Mouse (Mus musculus): ENCODE data around the gene Tcte1.

The Tcte1 gene

DNA sequence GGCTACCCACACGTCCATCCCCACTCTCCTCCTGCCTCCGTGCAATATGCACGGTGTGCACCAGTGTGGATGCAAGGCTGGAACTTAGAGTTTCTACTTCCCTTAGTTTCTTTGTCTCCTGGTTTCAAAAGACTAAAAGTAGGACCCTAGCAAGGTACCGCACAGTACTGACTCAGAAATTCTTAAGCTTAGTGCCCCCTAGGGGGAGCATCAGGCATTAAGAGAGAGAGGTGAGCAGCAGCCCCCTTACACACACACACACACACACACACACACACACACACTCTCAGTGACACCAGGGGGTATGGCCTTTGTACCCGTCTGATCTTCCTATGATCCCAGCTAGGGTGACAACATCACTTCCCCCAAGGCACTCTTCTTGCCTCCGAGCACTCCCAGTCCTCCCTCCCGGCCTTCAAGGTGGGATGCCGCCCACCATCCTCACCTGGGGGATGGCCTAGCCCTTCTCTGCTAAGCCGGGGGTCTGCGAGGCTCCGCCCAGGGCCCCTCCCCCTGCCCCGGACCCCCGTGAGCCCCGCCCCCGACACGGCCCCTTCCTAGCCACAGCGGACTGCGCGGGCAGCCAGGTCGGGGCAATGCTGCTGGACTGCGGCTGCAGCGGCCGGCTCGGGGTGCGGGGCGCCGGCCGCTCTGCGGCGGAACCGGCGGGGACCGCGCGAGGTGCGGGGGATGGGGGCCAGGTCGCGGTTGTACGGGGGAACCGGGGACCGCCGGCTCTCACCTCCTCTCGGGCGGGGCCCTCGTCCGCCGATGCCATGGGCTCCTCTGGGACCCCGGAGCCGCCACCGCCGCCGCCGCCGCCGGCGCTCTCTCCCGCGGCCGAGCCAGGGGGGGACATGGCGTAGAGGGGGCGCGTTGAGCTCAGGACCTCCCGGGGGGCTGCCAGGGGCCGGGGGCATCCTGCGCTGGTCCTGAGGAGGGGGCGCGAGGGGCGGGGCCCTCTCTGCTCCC lies 25.6 kb downstream of the Tcte1 start:
- no peak for DNase-seq

DNA sequence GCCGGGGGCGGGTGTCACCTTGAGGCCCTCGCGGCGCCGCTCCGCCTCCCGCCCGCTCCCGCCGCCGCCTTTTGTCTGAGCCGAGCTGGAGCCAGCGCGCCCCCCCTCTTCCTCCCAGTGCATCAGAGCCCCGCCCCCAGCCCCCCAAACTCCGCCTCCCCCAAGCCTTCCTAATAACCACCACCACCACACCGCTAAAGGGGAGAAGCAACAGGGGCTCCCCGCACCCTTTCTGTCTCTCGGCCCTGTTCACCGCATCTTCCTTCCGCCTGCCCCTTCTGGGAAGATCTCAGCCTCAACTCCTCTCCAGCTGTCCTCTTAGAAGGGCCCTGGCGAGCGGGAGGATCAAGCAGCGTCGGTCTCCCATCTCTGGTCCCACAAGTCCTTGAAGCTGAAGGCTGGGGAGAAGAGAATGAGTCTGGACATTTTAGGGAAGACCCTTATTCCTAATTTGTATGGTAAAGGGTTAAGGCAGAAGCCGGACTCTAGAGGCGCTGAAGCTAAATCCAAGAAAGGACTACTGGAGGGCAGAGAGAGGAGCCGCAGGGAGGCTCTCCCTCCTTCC lies 26.5 kb downstream of the Tcte1 start, which contains the start of gene Tmem151b:
Gene Tmem151b, minus strand, starts transcription at position 61 of the 565 bp plus-strand sequence.
- peak in 1 of 2 experiments; percentile 28 for DNase-seq

DNA sequence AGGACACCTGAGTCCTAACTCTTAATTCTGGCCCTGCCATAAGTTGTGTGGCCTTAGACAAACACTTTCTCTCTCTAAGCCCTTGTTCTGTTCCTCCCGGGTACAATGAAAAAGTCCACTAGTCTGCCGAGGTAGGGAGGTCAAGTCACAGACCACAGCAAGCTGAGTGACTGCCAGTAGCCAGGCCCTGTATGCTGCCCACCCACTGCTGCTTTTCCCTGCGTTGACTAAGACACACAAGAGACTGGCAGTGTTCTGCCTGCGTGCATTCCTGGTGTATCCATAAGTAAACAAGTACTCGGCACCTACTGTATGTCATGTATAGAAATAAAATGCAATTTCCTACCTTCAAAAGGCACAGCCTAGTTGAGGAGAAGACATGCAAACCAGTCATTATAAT lies 27.0 kb downstream of the Tcte1 start:
- DNase-seq = no peak

DNA sequence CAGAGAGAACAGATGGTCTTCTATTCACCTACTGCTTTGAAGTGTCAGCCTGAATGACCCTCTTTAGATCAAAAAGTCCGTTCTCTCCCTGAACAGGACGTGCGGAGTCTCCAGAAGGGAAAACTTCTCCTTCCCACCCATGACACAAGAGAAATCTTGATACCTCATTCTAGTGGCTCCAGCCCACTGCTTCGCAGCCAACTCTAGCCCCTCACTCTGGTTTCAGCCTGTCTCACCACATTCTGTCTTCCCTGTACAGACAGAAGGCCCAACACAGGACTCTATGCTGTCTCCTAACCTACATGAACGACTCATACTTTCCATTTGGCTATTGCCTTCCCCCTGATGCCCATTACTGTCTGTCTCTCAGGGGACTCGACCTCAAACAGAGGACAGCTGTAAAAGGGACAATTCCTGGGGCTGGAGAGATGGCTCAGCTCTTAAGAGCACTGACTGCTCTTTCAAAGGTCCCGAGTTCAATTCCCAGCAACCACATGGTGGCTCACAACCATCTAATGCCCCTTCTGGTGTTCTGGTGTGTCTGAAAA lies 28.1 kb downstream of the Tcte1 start:
- DNase-seq = no peak

DNA sequence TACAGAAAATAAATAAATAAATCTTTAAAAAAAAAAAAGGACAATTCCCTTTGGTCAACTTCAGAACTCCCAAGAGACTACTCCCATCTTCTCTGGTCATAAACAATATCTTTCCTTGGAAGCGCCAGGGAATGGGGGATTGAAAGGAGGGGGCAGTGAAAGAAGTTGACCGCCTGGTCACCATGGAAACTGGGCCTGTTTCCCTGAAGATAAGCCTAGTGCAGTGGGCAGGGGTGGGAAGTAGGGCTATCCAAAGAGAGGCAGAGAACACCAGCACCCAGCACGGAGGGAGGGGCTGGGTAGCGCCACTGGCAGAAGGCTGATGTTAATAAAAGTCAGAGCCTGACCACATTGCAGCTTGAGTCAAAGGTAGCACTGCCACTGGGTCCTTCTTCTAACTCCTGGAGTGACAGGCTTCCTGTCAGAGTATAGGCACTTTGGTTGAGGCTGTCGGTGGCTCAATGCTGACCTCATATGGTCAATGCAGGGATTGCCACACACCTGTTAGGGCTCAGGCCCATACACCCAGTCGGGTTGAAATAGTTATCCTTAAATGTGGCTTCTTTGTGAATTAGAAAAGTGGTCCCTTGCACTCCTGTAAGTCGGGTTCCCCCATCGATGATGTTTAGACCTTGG lies 28.7 kb downstream of the Tcte1 start:
- peak; percentile 71 to 85 for DNase-seq

DNA sequence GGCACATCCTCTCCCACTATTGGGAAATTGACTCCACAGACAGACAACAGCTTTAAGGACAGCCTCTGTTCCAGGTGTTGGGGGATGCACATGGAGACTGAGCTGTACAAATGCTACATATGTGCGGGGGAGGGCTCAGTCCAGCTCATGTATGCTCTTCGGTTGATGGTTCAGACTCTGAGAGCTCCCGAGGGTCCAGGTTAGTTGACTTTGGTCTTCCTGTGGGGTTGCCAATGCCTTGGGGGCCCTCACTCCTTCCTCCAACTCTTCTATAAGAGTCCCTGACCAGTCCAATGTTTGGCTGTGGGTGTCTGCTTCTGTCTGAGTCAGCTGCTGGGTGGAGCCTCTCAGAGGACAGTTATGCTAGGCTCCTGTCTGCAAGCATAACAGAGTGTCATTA lies 29.8 kb downstream of the Tcte1 start:
- DNase-seq = no peak

DNA sequence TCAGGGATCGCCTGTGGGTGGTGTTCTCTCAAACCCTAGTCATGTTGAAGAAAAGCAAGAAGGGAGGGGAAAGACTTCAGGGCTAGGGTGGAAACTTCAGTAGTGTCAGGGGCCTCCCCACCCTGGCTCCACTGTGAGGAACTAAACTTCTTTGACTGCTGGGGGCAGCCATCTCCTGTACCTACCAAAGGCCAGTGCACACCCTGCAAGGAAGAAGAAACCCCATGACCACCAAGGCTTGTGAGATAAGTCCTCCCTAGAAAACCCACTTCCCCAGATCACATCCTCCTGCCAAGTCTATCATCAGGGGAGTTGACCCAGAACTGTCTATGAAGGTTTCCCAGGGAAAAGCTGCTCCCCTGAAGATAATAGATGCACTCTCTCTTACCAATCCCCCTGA lies 31.2 kb downstream of the Tcte1 start:
- no peak for DNase-seq

DNA sequence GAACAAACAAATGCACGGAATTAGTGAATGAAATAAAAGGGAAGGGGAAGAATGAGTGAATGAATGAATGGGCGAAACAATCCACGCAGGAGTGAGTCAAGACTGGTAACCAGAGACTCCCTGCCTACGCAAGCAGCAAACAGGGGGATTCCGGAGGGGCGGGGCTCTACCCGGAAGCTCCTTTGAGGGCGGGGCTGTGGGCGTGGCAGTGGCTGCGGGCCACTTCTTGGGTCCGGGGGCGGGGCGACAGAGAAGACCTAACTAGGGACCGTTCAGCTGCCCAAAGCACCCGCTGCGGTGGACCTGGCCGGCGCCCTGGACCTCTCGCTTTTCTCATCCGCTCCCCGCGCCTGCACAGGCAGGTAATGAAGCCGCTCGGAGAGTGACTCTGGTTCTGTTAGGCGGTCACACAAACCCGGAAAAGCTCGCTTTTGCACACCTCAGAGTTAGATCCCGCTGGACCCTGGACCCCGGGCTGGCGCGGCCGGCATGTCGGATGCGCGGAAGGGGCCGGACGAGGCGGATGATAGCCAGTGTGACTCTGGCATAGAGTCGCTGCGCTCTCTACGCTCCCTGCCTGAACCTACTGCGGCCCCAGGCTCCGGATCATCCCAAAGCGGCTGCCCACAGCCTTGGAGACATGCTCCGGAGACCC lies 32.3 kb downstream of the Tcte1 start, which contains the start of gene Nfkbie:
Gene Nfkbie, plus strand, starts transcription at position 252 of the 655 bp plus-strand sequence.
- DNase-seq = peak; percentile 97 to 99

DNA sequence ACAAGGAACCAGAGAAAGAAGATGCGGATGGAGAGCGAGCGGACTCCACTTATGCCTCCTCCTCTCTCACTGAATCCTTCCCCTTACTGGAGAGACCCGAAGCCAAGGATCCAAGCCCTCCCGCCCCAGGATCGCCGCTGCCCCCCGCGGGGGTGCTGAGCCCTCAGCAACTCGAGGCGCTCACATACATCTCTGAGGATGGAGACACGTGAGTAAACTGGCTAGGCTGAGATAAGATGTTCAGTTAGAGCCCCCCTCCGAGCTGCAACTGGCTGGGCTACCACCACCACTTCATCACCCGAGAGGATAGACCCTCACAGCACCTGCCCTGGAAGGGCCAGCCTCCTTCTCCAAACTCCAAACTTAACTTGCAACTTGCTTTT lies 32.9 kb downstream of the Tcte1 start:
- DNase-seq = no peak

DNA sequence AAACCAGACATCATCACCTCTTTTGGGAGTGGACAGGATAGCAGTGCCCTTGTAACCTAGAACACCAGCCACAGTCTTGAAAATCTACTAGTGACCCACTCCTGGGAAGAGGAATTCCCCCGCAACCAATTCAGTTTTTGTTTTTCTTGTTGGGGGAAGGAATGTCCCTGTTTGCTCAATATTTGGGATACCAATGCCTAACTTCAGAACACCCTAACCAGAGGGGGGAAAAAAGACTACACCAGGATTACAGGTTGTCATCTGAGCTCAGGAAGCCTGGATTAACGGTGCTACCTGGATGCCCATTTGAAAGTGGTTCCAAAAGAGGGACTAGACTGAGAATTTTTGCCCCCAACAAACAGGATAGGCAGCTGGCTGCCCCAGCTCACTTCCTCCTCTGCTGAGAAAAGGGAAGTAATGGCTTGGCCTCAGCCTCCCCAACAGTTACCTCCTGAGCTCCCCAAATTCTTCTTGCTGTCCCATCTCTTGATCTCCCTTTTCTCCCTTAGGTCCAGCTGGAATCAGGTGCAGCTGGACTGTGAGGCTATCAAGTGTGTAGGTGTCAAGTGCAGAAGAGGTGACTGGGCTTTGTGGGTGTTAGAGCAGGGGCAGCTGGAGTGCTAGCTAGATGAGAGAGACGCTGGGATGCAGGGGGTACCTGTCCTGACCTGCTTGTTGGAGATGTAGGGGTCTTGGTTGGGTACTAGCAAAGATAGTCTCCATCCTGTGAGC lies 33.4 kb downstream of the Tcte1 start:
- DNase-seq = no peak

DNA sequence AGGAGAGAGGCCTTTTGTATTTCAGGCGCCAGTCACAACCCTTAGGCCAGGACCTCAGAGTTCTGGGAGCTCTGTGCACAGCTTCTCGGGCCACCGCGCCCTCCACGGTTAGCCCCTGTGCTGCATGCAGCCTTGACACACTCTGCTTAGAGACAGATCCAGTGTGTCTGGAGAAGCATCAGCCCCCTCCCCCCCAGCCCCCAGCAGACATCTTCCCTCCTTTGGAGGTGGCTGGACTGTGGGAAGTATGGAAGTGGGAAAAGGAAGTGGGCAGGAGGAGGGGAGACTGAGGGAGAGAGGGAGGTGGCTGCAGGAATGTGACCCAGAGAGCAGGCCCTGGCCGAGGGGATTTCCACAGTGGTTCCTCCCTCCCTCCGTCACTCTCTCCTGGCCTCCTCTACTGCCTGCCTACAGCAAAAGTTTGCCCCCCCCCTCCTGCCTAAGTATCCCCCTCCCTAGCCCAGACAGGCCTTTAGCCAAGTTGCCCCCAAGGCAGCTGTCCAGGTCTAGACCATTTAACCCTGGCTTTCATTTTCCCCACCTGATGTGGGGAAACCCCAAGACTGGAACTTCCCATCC lies 34.1 kb downstream of the Tcte1 start:
- DNase-seq = no peak

DNA sequence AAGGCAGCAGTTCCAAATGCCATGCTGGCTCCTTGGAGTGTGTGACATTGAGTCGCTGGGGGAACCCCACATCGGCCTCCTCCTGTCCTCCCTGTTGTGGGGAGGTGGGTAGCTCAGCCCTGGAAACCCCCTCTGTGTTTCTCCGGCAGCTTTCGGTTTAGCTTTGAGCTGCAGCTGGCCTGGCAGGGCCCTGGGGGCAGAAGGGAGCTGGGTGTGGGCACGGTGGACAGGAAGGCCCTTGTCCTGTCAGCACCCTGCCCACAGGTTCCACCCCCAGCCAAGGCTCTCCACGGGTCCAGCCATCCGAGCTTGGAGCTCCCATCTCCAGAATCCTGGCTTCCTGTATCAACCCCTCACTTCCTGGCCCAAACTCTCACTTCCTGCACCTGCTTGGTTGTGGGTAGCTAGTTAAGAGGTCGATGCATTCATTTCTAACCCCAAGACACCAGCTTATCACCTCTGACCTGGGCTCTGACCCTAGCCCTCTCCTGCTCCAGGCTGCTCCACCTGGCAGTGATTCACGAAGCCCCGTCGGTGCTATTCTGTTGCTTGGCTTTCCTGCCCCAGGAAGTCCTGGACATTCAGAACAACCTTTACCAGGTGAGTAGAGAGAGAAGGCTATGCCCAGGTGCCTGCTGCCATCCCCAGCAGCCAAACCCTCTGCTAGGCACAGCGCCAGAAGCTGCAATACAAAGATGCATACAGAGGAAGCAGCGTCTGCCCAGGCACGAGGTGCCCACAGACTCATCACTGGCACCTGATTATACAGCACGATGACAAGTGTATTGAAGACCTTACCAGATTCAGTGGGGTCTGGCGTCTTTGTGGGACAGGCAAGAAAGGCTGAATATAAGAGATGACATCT lies 35.0 kb downstream of the Tcte1 start:
- no peak for DNase-seq

DNA sequence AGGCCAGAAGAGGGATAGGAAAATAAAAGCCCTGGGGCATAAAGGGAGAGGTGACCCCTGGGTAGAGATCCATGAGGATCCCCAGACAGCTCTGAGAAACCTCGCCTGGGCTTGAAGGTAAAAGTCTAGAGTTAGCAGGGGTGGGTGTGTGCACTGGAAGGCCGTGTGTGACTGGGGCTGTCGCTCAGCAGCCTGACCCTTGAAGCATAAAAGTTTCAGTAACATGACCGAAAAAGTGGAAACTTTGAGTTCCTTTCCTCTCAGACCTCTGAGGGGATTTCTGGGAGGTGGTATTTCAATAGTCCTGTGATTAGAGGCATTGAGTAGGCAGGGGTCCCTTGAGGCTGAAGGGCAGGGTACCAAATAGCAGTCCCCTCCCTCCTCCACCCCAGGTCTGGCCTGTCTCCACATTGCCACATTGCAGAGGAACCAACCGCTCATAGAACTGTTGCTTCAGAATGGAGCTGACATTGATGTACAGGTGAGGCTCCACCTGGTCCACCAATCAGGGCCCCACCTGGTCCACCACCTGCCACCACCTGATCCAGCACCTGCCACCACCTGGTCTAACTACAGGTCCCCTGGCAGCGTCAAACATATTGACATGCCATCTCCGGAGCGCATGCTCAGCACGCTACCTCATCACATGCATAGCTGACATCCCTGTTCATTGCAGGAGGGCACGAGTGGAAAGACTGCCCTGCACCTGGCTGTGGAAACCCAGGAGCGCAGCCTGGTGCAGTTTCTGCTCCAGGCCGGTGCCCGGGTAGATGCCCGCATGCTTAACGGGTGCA lies 36.7 kb downstream of the Tcte1 start:
- DNase-seq = no peak

DNA sequence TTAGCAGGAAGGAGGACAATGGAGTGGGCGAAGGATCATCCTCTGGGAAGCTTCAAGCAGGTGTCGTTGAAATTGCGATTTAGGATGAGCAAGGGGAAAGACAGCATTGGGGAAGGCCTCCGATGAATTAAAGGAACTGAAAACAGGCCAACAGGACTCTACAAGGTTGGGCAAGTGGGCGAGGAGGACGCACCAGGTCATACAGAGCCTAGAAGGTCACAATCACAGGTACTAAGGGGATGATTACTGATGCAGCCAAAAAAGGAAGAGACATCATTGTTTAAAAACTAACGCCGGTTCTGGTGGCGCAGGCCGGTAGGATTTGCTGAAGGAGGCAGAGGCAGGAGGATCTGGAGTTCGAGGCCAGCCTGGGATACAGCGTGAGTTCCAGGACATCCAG lies 40.0 kb downstream of the Tcte1 start:
- DNase-seq = no peak

DNA sequence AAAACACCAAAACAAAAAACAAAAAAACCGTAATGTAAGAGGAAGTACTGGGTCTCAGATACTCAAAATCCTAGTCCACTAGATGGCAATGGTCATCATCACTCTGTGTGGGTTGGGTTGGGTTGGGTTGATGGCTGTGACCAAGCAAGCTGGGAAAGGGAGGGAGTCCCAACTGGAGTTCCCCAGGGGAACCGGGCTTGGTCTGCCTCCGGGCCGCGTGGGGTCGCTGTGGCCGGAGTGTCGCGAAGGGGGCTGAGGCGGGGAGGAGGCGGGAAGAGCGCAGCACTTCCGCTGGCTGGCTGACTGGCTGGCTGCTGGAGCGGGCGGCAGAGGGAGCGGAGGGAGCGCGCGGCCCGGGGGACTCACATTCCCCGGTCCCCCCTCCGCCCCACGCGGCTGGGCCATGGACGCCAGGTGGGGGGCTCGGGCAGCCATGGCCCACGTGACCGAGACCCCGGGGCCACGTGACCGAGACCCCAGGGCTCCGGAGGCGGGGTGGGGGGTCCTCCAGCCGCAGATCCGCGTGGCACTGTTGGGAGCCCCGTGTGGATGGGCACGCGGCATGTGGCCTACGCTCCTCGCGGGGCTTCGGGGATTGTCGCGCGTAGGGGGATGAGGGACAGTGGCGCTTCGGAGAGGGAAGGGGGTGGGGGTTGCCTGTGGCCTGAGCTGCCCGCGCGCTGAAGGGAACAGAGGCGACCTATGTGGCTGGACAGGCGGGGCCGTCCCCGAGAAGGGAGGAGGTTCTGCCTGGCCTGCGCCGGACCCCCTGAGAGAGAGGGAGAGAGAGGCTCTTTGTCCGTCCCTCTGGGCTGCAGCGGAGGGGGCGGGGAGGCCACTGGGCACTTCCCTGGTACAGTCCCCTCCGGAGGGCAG lies 40.7 kb downstream of the Tcte1 start, which contains the start of gene Slc35b2:
Gene Slc35b2, plus strand, starts transcription at position 220 of the 876 bp plus-strand sequence.
- DNase-seq = peak; percentile 92 to 96

DNA sequence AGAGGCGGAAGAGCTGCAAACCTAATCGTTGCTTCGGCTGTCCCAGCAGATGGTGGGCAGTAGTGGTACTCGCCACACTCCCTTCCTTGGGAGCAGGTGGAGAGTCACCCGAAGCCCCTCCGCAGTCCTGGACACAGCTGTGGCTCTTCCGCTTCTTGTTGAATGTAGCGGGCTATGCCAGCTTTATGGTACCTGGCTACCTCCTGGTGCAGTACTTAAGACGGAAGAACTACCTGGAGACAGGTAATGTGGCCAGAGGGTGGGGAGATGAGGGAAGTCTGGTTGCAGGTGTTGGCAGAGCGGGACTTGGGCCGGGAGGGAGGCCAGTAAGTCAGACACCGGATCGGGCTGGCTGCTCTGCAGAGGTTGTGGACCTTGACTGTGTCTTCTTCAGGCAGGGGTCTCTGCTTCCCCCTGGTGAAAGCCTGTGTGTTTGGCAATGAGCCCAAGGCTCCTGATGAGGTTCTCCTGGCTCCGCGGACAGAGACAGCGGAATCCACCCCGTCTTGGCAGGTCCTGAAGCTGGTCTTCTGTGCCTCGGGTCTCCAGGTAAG lies 41.4 kb downstream of the Tcte1 start:
- peak in 1 of 2 experiments; percentile 60 for DNase-seq

DNA sequence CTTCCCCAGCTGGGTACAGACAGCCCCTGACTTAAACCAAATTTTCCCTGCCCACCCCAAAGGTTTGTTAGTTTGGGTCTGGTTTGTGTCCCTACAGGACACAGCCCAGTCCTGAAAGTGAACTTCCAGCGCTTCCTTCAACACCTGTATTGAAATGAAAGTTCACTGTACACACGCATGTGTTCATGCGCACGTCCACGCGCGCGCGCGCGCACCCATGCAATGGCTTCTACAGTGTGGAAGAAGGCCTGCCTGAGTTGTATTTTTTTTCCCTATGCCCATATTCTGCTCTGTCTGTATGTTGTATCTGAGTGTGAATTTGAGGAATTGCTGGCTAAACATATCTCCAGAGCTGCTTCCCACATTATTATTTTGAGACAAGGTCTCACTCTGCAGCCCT lies 41.9 kb downstream of the Tcte1 start:
- DNase-seq = no peak

DNA sequence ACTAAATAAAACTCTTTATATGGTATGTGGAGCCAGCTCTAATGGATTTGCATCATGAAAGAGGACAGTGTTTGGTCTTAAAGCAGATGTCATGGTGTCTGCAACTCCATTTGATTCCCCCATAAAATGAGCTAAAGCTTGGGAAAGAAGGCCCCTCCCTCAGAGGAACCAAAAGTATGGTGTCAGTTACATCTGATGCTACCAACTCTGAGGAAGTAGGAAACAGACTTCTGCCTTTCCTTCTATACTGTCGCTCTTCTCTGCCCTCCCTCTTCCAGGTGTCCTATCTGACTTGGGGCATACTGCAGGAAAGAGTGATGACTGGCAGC lies 42.8 kb downstream of the Tcte1 start:
- DNase-seq = no peak
